Mouse (Mus musculus) embryonic facial prominence, embryonic 14.5 days (tissue): ENCODE data around the gene Ppp4r1. TPM values are rescaled to one million over a fixed set of nuclear protein-coding genes. Genes with fewer than 3 reads are reported as not detected.
A peak's percentile ranks its signal among the peaks of the same experiment; 100 is the strongest.

ENCODE experiments used
- ATAC-seq: fragments of 200-750 bp; cut with Nextera tagmentation; 2 replicates; pipeline ENCODE4 v1.8.0; 2017; ENCODE audit warnings: low read depth, moderate number of reproducible peaks, moderate TSS enrichment
- DNase-seq: peaks from one replicate; pipeline ENCODE4 v3.0.0-alpha.2; 2015; ENCODE audit warnings: low spot score
- H3K27ac ChIP-seq: fragments of 300-500 bp; sonication (generic); replicated peaks from 2 replicates; pipeline ENCODE4 v1.5.1; 2014; ENCODE audit warnings: low read depth, mild to moderate bottlenecking, low read length, moderate library complexity
- H3K27me3 ChIP-seq: fragments of 300-500 bp; sonication (generic); replicated peaks from 2 replicates; pipeline ENCODE4 v1.6.1; 2014; ENCODE audit warnings: low read length; ENCODE audit not compliant: control insufficient read depth, insufficient read depth
- H3K36me3 ChIP-seq: fragments of 300-500 bp; sonication (generic); 2 replicates; pipeline ENCODE4 v1.6.1; 2014; ENCODE audit warnings: low read length, mixed read lengths; ENCODE audit not compliant: control insufficient read depth, insufficient read depth
- H3K4me1 ChIP-seq: fragments of 300-500 bp; sonication (generic); 2 replicates; pipeline ENCODE4 v1.6.1; 2014; ENCODE audit warnings: antibody characterized with exemption, low read length; ENCODE audit not compliant: control insufficient read depth, insufficient read depth
- H3K4me2 ChIP-seq: fragments of 300-500 bp; sonication (generic); 2 replicates; pipeline ENCODE4 v1.6.1; 2014; ENCODE audit warnings: low read depth, mild to moderate bottlenecking, low read length, moderate library complexity, mixed read lengths
- H3K4me3 ChIP-seq: fragments of 300-500 bp; sonication (generic); 2 replicates; pipeline ENCODE4 v1.5.1; 2014; ENCODE audit warnings: low read depth, mild to moderate bottlenecking, low read length
- H3K9ac ChIP-seq: fragments of 300-500 bp; sonication (generic); 2 replicates; pipeline ENCODE4 v1.6.1; 2014; ENCODE audit warnings: low read depth, mild to moderate bottlenecking, low read length, moderate library complexity, mixed read lengths
- H3K9me3 ChIP-seq: fragments of 300-500 bp; sonication (generic); 2 replicates; pipeline ENCODE4 v1.6.1; 2016; ENCODE audit warnings: low read length; ENCODE audit not compliant: control insufficient read depth
- WGBS: fragments of 180-500 bp; shearing (Covaris S2); extraction: QIAGEN DNeasy Blood & Tissue Kit; methylation state at CpG from one replicate; pipeline ENCODE4 v1.1.7; 2014; 5-methylcytosine and 5-hydroxymethylcytosine counted together
- polyA plus RNA-seq: library from polyadenylated mRNA; unstranded; fragments of >200 nt; fragmentation: Nextera tagmentation; extraction: Ambion mirVana; gene quantifications from 2 replicates; pipeline ENCODE4 v1.2.1, GENCODE M21; 2014

The Ppp4r1 gene
- polyA plus RNA-seq, 1 experiment from 2014 or later, result 39.5 TPM

- WGBS, result 89% methylated on average over 2 of the region's 2 CpGs
- Histone ChIP-seq H3K4me1 (no peaks in the 10 kb centered on the region), H3K27me3 (no peaks in the 10 kb centered on the region), H3K36me3 (peaks cover 14% of the 10 kb centered on the region; the same call in 1 of the 2 replicates), H3K4me2 (no peak overlapping the region), H3K9ac (no peak overlapping the region), H3K4me3 (no peak overlapping the region), H3K27ac (no peak overlapping the region), H3K9me3 (no peaks in the 10 kb centered on the region)
- DNase-seq, result no peak
- ATAC-seq, result no peak
These were observed 8.8 kb downstream of the Ppp4r1 start for GRCm38 (mm10) chr17:65791161-65791560.

DNA sequence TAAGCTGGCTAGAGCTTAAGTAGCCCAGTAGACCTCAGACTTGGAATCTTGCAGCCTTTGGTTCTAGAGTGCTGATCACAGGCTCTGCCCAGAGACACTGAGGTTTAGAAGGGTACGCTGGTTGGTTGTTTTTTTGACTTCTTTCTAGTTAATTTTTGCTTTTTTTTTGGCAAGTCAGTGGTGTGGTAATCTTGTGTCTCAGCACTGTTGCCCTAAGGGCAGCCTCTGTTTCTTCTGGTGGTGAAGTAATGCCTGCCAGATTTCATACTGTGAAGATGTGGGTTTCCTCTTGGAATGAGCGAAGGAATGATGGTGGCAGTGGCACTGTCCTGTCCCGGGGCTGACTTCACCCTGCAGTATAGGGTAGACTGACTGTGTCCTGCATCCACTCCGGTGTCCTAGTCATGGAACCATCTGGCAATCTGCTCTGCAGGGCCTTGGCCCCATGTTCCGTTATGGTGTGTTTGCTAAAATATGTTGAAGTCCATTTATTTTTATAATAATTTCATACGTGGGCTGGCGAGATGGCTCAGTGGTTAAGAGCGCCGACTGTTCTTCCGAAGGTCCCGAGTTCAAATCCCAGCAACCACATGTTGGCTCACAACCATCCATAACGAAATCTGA is 11.0 kb downstream of the Ppp4r1 start:
- 93% methylated on average over 12 of the region's 12 CpGs for WGBS

DNA sequence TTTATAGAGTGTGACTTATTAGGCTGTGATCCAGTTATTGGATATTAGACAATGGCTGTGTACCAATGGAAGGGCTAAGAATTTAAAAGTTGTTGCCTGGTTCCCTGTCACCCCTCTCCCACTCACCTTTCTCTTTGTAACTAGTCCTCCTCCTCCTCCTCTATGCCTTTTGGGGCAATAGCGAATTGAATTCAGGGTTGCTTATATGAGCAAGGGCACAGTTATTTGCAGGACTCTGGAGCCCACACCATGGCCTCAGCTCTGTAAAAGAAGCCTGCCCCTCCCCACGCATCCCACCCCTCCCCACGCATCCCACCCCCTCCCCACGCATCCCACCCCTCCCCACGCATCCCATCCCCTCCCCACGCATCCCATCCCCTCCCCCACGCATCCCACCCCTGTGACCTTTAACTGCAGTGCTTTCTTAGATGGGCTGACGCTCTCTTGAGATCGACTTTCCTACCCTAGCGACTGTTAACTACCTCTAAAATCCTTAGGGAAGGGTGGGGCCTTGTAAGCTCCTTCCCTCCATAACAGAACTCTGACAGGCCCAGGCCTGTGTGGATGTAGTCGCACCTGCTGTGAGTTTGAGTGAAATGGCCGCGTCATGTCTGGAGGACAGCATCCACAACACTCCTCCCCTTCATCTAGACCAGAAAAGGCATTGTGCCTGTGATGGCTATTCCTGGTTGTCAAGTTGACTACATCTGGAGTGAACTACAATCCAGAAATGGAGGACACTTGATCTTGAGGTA is 11.9 kb downstream of the Ppp4r1 start:
- H3K27ac ChIP-seq, result no peak overlapping the region
- ATAC-seq, result no peak
- no peak overlapping the region for H3K9ac ChIP-seq
- WGBS, result 78% methylated on average over 12 of the region's 13 CpGs
- no peaks in the 10 kb centered on the region for H3K9me3 ChIP-seq
- H3K4me1 ChIP-seq, result no peaks in the 10 kb centered on the region
- H3K4me2 ChIP-seq, result no peak overlapping the region
- H3K27me3 ChIP-seq, result no peaks in the 10 kb centered on the region
- 0 out of 2 replicates have a peak, but pooled peaks cover 5% of the 10 kb centered on the region for H3K36me3 ChIP-seq
- no peak overlapping the region for H3K4me3 ChIP-seq
- peak; percentile 36 for DNase-seq

More for the DNA sequence above, 11.0 kb downstream of the Ppp4r1 start:
- Histone ChIP-seq H3K9ac (no peak overlapping the region), H3K27me3 (no peaks in the 10 kb centered on the region), H3K4me2 (no peak overlapping the region), H3K4me1 (no peaks in the 10 kb centered on the region), H3K27ac (no peak overlapping the region), H3K4me3 (no peak overlapping the region), H3K9me3 (no peaks in the 10 kb centered on the region), H3K36me3 (0 out of 2 replicates have a peak, but pooled peaks cover 5% of the 10 kb centered on the region)
- DNase-seq, result no peak
- ATAC-seq, result no peak

- Histone ChIP-seq H3K27me3 (no peaks in the 10 kb centered on the region), H3K4me1 (no peaks in the 10 kb centered on the region), H3K27ac (no peak overlapping the region), H3K36me3 (0 out of 2 replicates have a peak, but pooled peaks cover 5% of the 10 kb centered on the region), H3K4me2 (no peak overlapping the region), H3K9me3 (no peaks in the 10 kb centered on the region), H3K4me3 (no peak overlapping the region), H3K9ac (no peak overlapping the region)
- 82% methylated on average over 7 of the region's 7 CpGs for WGBS
- DNase-seq, result no peak
- ATAC-seq, result no peak
These were observed 13.7 kb downstream of the Ppp4r1 start for GRCm38 (mm10) chr17:65796056-65796455.

DNA sequence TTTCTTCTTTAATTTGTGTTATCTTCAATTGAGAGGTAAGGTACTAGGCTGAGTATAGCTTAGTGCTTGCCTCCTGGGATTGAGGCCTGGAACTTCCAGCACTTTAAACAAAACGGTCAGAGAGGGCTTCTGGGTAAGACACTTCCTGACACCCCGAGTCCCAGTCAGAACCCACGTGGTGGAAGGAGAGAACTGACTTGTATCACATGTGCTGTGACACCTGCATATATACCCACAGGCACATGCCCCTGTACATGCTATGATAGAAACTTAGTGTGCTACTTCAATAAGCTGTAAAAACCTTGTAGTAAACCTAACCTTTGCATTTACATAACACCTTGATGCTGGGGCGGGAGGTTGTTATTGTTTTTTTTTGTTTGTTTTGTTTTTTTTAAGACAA is 16.1 kb downstream of the Ppp4r1 start:
- Histone ChIP-seq H3K27ac (no peak overlapping the region), H3K36me3 (0 out of 2 replicates have a peak, but pooled peaks cover 10% of the 10 kb centered on the region), H3K9me3 (no peaks in the 10 kb centered on the region), H3K9ac (no peak overlapping the region), H3K4me2 (no peak overlapping the region), H3K4me1 (no peaks in the 10 kb centered on the region), H3K27me3 (no peaks in the 10 kb centered on the region), H3K4me3 (no peak overlapping the region)
- DNase-seq (no peak), ATAC-seq (no peak)
- 67% methylated on average over 4 of the region's 4 CpGs for WGBS

- ATAC-seq (no peak), DNase-seq (no peak)
- no peak overlapping the region for H3K27ac ChIP-seq
- no peaks in the 10 kb centered on the region for H3K4me1 ChIP-seq
- no peak overlapping the region for H3K4me2 ChIP-seq
- no peak overlapping the region for H3K9ac ChIP-seq
- WGBS, result 96% methylated on average over 1 of the region's 1 CpGs
- H3K9me3 ChIP-seq, result no peaks in the 10 kb centered on the region
- peaks cover 16% of the 10 kb centered on the region; the same call in 1 of the 2 replicates for H3K36me3 ChIP-seq
- H3K27me3 ChIP-seq, result no peaks in the 10 kb centered on the region
- no peak overlapping the region for H3K4me3 ChIP-seq
These were observed 17.0 kb downstream of the Ppp4r1 start for GRCm38 (mm10) chr17:65799353-65799752.

DNA sequence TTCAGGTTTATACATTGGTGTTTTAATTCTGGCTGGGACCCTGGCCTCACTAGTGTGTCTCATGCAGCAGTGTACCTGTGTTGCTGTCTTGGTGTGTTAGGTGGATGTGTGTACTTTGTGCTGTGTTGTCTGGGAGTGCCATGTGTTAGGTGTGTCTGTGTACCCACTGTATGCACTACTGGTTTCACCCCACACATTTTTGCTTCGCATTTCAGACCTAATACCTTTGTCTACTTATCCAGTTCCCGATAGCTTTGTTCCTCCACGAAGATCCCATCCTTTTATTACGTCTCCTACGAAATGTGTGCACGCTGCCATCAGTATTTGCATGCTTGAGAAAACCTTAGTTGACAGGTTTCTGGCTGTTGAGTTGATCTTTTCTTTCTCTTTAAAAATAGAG is 18.1 kb downstream of the Ppp4r1 start:
- DNase-seq, result no peak
- Histone ChIP-seq H3K4me1 (no peaks in the 10 kb centered on the region), H3K4me2 (no peak overlapping the region), H3K9ac (no peak overlapping the region), H3K9me3 (no peaks in the 10 kb centered on the region), H3K36me3 (peaks cover 17% of the 10 kb centered on the region; the same call in 1 of the 2 replicates), H3K27me3 (no peaks in the 10 kb centered on the region), H3K4me3 (no peak overlapping the region), H3K27ac (no peak overlapping the region)
- WGBS, result 89% methylated on average over 6 of the region's 6 CpGs
- ATAC-seq, result no peak

GRCm38 (mm10) chr17:65802026-65802425 is 19.7 kb downstream of the Ppp4r1 start:
- H3K9me3 ChIP-seq, result no peaks in the 10 kb centered on the region
- no peaks in the 10 kb centered on the region for H3K4me1 ChIP-seq
- DNase-seq (no peak), ATAC-seq (no peak)
- no peak overlapping the region for H3K9ac ChIP-seq
- 79% methylated on average over 4 of the region's 4 CpGs for WGBS
- H3K27me3 ChIP-seq, result no peaks in the 10 kb centered on the region
- no peak overlapping the region for H3K4me2 ChIP-seq
- no peak overlapping the region for H3K27ac ChIP-seq
- peaks cover 17% of the 10 kb centered on the region; the same call in 1 of the 2 replicates for H3K36me3 ChIP-seq
- H3K4me3 ChIP-seq, result no peak overlapping the region
